Mouse (Mus musculus) spleen, embryonic (tissue): ENCODE measurements around the gene B4galnt4.
"Not testable (repeated sequence)": the region's sequence is repeated elsewhere in the genome, so short reads cannot be mapped to it uniquely, and the experiment has no call there.

ENCODE experiments used
- CTCF ChIA-PET: fragments of 350-600 bp; sonication (Branson Sonifier 250); formaldehyde crosslinking; loops from one replicate; lab custom pipeline; 2022; lab: Charles Lee

Gene B4galnt4

DNA sequence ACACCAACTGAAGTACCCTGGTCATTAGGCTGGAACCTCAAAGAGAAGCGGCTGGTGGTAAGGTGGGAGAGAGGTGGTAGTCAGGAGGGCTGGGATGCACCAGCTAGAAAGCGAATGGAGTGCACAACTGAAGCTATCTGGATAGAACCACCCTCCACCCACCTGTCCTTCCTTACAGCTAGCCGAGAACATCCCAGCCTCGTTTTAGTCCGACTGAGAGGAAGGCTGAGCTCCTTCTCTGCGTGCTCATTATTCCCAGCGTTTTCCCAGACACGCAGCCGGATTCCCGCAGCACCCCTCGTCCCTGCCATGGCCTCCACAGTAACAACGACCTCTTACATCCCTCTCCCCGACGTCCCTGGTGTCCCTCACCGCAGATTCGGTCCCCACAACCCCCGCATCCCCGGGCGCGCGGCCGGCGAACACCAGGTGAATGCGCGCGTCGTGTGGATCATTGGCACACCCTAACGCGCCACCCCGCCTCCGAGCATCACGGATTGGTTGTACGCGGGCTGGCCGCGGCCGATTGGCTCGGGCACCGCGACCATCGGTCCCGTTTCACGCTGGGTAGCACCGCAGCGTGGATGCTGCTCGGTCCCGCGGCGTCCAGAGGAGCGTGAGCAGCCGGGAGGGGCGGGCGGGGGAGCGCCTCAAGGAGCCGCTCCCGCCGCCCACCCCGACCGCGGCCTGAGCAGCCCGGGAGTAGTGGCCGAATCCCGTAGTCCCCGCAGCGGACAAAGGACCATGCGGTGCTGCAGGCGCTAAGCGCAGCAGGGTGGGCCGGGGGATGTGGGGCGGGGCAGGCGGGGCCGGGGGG lies at the start of gene B4galnt4:
Gene B4galnt4 (plus strand): TSS at position 679 of the 817 bp plus-strand sequence.
- CTCF ChIA-PET = no interaction called here

DNA sequence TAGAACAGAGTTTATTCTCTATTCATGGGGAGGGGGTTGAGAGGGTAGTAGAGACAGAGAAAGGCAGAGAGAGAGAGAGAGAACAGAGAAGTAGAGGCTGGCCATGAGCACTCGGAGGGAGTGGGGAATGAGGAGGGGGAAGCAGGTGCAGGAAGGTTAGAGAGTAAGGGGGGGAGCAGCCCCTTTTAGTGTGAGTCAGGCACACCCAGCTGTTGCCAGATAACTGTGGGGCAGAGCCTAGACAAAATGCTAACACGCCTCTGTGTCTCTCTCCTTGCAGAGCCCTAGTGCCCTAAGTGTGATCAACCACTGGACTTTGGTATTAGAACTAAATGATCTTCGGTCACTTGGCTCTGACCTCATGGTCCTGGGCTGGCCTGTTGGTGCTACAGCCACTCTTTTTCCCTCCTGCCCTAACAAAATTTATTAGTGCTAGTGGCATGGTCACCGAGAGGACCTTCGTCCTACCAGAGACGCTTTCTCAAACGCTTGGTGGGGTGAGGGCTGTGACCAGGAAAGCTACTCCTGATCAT lies 49.6 kb upstream of the B4galnt4 start:
- CTCF ChIA-PET = no interaction called here

DNA sequence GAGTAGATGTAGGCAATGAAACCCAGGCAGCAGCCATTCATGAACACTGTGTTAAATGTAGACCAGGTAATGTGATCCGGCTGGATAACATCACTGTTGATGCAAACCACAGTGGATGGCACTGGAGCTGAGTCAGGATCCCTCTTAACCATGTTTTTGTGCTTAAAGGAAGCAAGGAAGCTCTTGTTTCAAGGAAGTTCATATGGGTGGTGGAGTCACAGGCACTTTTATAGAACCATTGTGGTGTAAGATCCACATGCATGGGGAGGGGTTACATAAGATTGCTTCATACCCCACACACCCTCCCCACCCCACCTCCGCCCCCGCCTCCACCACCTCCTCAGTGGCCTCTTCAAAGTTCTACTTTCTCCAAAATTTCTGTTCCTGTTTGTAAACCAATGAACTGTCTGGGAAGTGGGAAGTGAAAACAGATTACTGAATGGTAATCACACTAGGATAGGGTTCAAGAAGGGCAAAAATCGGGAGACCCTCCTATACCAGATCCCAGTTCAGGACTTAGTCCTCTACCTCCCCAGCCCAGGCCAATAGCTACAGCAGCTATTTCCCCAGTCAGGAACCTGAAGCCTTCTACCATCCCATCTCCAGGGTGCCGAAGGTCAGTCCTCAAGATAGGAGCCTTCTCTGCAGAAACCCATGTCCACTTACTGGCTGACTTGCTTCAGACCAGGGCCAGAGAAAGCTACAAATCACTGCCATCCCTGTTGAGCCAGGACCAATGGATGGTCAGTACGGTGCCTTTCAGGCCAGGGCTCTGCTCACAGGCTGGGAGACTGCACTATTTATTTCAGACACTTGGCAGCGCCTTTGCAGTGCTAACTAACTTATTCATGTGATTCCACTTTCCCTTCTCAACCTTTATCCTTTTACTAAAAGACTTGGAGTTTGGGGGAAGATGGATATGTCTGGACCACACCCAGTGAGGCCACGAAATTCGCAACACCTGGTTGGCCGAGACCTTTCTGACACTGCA lies 43.9 kb upstream of the B4galnt4 start:
- CTCF ChIA-PET = no interaction called here

DNA sequence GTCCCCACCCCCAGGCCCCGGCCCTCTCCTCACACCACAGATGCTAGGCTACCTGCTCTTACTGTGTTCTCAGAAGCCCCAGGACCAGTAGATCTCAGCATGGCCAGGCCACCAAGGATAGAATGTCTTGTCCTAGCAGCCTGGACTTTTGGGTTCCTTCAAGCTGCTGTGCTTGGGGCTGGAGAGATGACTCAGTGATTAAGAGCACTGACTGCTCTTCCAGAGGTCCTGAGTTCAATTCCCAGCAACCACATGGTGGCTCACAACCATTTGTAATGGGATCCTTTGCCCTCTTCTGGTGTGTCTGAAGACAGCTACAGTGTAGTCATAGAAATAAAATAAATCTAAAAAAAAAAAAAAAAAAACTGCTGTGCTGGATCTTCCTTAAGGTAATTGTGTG lies 43.1 kb upstream of the B4galnt4 start, which contains the start of gene Ifitm6:
Gene Ifitm6 (minus strand): TSS at position 101 of the 400 bp plus-strand sequence.
- CTCF ChIA-PET = not testable (repeated sequence)

DNA sequence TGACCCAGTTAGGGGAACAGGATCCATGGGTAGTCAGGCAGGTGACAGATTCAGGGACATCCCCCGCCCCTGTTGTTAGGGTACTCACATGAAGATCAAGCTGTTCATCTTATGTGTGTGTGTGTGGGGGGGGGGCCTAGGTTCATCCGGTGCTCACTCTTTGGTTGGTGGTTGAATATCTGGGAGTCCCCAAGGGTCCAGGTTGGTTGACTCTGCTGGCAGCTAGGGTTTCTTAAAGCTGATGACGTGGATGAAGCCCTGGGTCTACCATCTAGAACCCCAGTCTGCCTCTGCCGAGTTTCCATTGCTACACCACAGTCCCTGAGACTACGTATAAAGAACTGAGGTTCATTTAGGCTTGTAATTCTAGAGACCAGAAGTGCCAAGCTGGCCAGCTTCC lies 41.9 kb upstream of the B4galnt4 start:
- CTCF ChIA-PET = no interaction called here

DNA sequence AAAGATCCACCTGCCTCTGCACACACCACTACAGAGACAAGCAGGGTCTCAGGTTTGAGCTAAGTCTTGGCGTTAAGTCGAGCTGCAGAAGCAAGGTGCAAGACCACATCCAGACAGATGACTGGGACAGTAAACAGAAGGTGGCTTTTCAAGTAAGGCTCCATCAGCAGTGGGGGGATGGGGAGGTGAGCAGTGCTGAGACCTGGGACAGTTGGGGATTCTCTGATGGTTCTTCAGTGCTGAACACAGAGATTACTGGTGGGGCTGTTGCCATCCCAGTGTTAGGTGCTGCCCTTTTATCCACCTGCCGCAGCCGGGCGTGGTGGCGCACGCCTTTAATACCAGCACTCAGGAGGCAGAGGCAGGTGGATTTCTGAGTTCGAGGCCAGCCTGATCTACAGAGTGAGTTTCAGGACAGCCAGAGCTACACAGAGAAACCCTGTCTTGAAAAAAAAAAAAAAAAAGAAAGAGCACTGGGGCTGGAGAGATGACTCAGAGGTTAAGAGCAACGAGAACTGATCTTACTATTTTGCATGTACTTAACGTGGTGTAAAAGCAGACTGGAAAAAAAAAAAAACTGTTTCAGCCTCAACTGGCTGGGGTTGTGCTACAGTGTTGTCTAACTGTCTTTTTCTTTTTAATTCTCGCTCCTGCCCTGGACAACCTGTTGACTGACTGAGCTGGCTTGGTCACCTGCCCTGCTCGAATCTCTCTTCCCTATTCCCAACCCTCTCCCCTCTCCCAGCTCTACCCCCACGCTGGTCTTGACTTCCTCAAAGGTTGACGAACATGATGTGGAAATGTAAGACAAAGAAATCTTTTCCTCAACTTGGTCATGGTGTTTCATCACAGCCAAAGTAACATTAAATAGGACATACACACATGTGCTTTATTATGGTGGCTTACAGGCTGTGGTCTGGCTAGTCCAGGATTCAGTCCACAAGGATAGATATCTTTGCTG lies 39.1 kb upstream of the B4galnt4 start:
- CTCF ChIA-PET = interaction anchor here (0.6 to 0.9 kb wide), 3 partner anchors 118 to 338 kb away, joined by 3 to 11 read pairs (median 3); no protein-coding TSS in a partner anchor

DNA sequence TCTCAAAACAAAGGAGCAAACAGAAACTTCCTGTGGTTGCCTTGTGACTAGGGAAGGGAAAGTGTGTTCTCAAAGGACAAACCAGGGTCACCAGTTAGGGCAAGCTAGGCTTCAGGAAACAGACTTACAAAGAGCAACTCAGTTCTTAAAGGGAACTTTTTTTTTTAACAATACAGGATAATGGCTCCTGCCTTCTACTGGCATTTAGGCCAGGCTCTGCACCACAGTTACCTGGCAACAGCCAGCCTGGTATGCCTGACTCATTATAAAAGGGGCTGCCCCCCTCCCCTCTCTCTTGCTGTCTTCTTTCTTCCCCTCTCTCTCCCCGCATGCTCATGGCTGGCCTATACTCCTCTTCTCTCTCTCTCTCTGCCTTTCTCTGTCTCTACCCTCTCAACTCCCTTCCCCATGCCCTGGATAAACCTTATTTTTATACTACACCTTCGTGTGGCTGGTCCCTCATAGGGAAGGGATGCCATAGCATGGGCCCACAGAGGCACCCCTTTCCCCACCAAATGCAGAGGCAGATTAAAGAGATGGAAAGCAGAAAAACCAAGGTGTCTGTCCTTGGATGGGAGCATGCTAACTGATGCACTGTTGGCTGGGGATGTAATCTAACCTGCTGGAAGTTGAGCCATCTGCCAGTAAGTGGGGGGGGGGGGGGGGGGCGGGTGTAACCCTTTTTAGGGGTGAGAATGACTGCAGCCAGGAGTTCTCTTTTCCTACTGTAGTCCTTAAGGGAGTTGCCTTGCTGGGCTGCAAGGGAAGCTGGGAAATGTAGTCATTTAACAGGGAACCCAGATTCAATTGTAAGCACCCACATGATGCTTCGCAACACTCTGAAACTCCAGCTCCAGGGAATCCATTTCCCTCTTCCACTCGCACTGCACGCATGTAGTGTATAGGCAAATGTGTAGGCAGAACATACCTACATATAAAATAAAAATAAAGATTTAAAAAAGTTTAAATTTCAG lies 35.8 kb upstream of the B4galnt4 start:
- CTCF ChIA-PET = no interaction called here

DNA sequence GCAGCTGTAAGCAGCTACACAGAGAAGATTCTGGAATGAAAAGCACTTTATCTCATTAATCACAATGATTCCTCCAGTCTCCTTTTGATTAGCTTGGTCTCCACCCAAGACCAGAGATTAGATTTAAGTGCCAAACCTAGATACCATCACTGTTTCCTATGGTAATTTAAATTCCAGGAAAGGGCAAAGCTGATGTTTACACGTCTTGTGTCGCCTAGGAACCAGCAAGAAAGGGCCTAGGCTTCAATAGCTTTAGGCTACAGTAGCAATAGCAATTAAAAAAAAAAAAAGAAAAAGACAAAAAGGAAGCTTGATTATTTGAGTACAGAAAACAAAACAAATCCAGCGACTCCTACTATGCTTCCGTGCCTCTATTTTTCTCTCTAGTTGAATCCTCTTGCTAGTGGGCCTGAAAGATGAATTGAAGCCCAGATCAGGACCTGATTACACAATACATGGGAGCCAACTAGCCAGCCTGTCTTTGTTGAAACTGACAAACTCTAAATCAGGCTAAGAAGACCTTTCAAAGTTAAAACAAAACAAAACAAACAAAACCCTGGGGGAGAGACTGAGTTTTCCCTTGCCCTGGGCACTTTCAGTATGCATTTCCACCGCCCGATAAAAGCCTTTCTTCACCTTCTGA lies 34.7 kb upstream of the B4galnt4 start:
- CTCF ChIA-PET = interaction anchor here (0.7 kb wide), 1 partner anchor 196 kb away, joined by 4 read pairs; no protein-coding TSS in a partner anchor

DNA sequence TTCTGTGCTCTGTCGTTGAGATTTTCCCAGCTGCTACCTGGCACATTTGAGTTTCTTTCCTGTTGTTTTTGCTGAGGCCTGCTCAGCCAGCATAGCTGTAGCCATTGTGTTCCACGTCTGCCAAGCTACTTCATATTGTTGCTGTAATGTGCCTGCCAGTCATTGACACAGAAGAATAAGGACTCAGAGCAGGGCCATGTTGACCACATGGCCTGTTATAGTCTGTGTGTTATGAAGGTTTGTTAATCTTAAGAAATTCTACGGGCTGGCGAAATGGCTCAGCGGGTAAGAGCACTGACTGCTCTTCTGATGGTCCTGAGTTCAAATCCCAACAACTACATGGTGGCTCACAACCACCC lies 34.2 kb upstream of the B4galnt4 start:
- CTCF ChIA-PET = no interaction called here

DNA sequence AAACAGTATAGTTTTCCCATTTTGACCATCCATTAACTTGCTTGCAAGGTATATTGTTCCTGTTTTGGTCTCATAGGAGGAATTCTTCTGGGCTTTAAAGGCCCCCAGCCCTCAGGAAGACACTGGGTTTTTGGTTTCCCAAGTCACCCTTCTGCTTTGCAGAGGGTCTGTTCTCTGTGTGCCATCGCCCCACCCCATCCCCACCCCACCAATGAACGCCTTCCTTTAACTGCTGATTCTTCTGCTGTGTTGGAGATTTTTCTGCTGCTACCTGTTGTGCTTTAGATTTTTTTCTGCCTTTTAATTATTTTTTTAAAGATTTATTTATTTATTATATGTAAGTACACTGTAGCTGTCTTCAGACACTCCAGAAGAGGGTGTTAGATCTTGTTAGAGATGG lies 32.1 kb upstream of the B4galnt4 start, which contains the start of gene Gm17387:
Gene Gm17387 (plus strand): TSS at position 301 of the 400 bp plus-strand sequence.
- CTCF ChIA-PET = no interaction called here

DNA sequence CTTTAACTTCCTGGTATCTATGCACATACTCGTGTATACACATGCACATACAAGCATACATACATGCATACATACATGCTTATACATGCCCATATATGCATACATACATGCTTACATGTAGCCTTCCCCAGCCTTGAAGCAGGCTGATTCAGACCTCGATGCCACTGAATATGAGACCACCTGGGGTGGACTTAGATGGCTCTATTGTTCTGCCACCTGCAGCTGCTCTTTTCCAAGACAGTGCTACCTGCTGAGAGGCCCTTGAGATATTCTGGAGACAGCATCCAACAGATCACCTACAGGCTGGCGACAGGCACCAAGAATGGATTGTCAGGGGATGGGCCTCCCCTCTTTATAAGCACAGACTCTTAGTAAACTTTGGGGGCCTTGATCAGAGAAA lies 30.5 kb upstream of the B4galnt4 start:
- CTCF ChIA-PET = interaction anchor here (0.6 kb wide), 1 partner anchor 378 kb away, joined by 3 read pairs; no protein-coding TSS in a partner anchor

DNA sequence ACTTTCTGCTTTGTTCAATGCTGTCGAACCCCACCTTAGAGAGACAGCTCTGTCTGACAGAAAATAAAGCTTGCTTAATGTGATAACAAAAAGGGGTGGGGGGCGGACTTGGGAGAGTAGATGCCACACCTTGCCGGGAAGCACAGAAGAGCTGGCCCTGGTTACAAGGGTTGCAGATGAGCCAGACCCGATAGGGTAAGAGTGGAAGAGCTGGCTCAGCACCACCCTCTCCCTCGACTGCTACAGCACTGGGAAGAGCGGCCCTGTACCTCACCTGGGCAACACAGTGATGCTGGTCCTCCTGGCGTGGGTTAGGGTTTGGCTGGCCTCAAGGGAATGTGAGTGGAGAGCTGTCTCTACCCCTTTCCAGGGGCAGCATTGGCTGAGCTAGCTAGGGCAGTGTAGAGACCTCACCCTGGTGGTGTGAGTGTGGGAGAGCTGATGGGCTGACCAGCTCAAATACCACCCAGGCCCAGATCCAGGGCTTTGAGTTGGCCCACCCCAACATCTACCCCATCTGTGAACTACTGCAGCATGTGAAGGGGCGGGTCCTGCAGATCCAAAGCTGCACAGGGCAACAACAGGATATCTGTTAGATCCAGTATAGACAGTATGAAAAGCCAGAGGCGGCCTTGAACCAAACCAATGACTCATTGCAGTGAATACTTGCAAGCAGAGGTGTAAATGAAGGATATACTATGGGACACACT lies 28.3 kb upstream of the B4galnt4 start:
- CTCF ChIA-PET = no interaction called here

DNA sequence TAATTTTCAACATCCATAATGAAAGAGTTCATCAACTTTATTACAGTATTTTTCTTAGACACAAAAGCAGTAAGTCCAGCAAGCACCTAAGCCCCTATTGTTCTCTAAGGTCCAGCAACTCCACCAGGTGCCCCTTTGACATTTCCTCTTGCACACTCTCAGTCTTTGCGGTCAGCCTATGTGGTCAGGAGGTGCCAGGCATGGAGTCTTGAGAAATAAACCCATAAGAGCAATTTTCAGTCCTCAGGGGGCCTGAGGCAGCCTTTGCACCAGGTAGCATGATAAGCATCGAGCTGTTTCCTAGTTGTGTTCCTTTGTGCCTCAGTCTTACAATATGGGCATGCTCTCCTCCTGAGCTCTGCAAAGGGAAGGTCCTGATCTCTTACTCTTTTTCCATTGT lies 24.3 kb upstream of the B4galnt4 start:
- CTCF ChIA-PET = not testable (repeated sequence)

DNA sequence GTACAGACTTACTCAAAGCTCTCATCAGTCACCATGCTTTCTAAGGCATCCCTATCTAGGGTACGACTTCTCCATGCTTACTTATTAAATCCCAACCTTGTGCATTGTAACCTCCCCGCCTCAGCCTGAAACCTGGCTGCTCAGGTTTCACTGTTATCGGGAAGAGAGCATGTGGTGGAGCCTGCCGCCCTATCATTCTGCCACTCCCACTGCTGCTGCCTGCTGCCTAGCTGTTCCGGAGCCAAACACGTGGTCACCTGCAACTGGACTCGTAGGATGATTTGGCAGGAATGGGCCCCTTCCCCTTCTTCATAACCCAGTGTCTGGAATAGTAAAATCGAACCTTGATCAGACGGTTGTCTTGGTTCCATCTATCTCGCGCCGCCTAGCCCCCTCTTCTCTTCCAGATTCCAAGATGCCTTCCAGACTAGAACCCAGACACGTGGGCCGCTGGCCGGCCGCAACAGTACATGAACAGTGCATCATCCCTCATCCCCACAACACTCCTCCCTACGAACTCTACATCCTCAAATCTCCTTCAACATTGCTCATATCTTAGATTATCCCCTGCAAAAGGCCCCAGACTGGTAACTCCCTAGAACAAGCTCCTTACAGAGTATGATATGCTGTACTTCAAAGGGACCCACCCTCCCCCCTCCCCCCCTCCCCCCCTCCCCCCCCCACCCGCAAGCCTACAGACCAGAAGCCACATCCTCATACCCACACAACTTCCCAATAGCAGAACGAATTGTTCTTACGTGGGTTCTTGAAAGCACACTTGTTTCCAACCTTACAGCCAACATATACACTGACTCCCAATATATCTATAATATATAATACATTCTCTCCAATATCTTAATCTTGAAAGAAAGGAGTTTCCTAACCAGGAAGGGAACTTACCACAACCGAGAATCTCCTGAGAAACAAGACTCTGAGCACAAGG lies 22.5 kb upstream of the B4galnt4 start:
- CTCF ChIA-PET = interaction anchor here (0.6 kb wide), 1 partner anchor 11 kb away, joined by 5 read pairs; no protein-coding TSS in a partner anchor

DNA sequence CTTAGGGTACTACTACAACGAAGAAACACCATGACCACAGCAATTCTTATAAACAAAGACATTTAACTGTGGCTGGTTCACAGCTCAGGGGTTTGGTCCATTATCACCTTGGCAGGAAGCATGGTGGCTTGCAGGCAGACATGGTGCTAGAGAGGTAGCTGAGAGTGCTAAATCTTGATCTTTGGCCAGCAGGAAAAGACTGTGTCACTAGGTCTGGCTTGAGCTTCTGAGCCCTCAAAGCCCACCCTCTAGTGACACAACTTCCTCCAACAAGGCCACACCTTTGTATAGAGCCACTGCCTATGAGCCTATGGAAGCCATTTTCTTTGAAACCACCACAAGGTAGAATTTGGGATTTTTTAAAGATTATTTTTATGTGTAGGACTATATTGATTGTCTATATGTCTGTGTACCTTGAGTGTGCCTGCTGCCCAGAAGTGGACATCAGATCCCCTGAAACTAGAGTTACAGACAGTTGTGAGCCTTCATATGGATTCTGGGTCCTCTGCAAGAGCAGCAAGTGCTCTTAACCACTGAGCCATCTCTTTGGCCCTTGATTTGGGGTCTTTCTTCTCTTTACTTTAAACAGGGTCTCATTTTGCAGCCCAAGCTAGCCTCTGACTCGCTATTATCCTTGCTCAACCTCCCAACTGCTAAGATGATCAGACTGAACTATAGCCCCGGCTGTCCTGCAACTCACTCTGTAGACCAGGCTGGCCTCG lies 21.4 kb upstream of the B4galnt4 start:
- CTCF ChIA-PET = no interaction called here

DNA sequence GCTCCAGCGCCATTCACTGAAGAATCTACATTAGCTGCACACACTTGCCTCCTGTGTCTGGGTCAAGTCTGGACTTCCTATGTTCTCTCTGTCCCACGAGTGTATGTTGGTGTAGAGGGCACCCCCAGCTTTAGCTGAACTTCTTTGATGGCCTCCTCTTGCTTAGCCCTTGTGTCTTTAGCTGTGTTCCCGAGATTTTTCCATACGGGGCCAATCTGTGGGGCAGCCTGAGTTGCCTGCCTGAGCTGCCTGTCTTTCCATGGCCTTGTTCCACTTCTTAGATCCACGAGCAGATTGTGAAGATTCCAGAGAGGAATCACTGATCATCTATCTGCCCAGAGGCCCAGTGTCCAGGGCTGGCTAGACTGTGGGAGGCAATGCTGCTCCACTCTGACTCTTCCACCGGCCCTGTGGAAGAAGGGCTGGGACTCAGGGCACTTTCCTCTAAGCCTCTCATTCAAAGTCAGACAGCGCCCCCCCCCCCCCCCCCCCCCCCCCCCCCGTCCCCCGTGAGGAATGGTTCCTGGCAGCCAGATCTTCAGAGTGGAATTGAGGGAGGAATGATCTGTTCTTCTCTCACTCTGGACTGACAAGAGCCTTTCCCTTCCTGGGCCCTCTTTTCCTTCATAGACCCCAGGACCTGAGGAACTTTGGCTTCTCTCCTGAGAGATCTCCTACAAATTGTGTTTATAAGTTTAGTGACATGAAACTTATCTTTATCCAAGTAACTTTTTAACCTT lies 19.9 kb upstream of the B4galnt4 start:
- CTCF ChIA-PET = no interaction called here
